Mouse (Mus musculus): ENCODE results near the gene Rbpj.

DNA sequence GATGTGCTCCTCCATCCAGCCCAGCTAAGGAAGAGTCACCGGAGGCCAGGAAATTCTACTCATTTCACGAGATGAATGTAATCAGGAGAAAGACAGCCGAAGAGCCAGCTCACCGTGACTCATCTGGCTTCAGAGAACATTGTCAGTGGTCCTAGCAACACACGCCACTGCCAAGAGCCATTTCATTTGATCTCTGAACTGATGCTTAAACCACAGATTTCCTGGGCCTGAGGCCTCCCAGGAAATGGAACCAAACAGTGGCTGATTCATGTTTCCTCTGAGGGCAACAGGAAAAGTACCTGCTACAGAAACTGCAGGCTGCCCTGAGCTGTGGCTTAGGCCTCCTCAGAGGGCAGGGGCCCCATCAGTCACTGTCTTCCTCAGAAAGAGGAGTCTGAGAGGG lies 24.7 kb downstream of the Rbpj start:
- TF ChIP-seq CTCF (IDR thresholded peaks at IDR 0.05; ENCODE audit: insufficient read depth, low read length) (no peak), POLR2A (IDR thresholded peaks at IDR 0.05; ENCODE audit: borderline replicate concordance, extremely low read depth, low read depth, low read length) (no peak)
